Mouse (Mus musculus) C2C12 (cell line): ENCODE measurements at regions not wholly inside any gene's neighbourhood (a gene's known extent, or its start where the extent isn't known, plus 50 kb on each side); places are given as distances from the start of the nearest gene placed in this dataset.

ENCODE experiments used
- H3K27me3 ChIP-seq: one replicate; pipeline ENCODE4 v1.6.1; 2011; ENCODE audit not compliant: control insufficient read depth, insufficient read depth, insufficient read length
- H3K36me3 ChIP-seq: one replicate; pipeline ENCODE4 v1.6.1; 2011; ENCODE audit not compliant: control insufficient read depth, insufficient read depth
- H3K4me3 ChIP-seq: one replicate; pipeline ENCODE4 v1.5.1; 2011; ENCODE audit warnings: mild to moderate bottlenecking, control low read depth; ENCODE audit not compliant: poor library complexity, insufficient read depth, severe bottlenecking
- H3K79me2 ChIP-seq: one replicate; pipeline ENCODE4 v1.6.1; 2011; ENCODE audit not compliant: control insufficient read depth, insufficient read depth
- H3K79me3 ChIP-seq: one replicate; pipeline ENCODE4 v1.6.1; 2011; ENCODE audit warnings: low read depth, control low read depth
- H3ac ChIP-seq: one replicate; pipeline ENCODE3; 2011; ENCODE audit warnings: low read depth; ENCODE audit not compliant: control insufficient read depth, insufficient read length
- CEBPB ChIP-seq: IDR thresholded peaks from one replicate; pipeline ENCODE4 v1.6.1; 2011; ENCODE audit warnings: low read depth, mild to moderate bottlenecking, control low read depth, moderate library complexity
- CTCF ChIP-seq: IDR thresholded peaks from one replicate; pipeline ENCODE4 v1.5.1; 2011; ENCODE audit not compliant: control insufficient read depth, insufficient read depth, insufficient read length
- FOSL1 ChIP-seq: IDR thresholded peaks from one replicate; pipeline ENCODE4 v1.8.0; 2011; ENCODE audit warnings: mild to moderate bottlenecking, low read length; ENCODE audit not compliant: poor library complexity, insufficient read depth, severe bottlenecking
- MAX ChIP-seq: IDR thresholded peaks from one replicate; pipeline ENCODE4 v1.6.1; 2011; ENCODE audit warnings: mild to moderate bottlenecking, control low read depth
- MYOD1 ChIP-seq: IDR thresholded peaks from one replicate; pipeline ENCODE4 v1.6.1; 2011; ENCODE audit warnings: low read depth; ENCODE audit not compliant: control insufficient read depth, insufficient read length
- MYOG ChIP-seq: IDR thresholded peaks from one replicate; pipeline ENCODE4 v1.6.1; 2011; ENCODE audit not compliant: control insufficient read depth, insufficient read length; ENCODE audit errors: extremely low read depth
- USF1 ChIP-seq: IDR thresholded peaks from one replicate; pipeline ENCODE4 v1.6.1; 2011; ENCODE audit warnings: low read depth, mild to moderate bottlenecking, control low read depth, moderate library complexity

DNA sequence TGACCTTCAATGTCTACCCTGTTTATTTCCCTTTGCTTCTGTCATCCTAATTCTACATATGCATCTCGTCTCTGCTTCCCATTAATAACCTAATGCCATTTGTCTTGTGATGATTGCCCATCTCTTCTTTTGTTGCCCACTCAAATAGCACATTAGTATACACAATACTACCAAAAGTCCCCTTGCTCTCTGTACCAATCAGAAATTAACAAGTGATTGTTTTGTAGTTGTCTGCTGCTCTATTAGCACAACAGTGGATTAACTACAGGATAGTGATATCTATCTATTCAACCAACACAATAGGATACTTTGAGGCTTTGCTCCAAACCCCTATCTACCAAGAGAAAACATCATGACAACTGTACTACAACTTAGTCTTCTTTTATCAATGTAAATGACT is 70.4 kb downstream of the Etaa1 start:
- Histone ChIP-seq H3K27me3 (no peaks in the 10 kb centered on the region), H3K4me3 (no peak overlapping the region), H3K79me3 (no peaks in the 10 kb centered on the region), H3ac (no peak overlapping the region), H3K79me2 (no peaks in the 10 kb centered on the region), H3K36me3 (no peaks in the 10 kb centered on the region)
- TF ChIP-seq MAX (no peak), MYOG (no peak), CEBPB (no peak), MYOD1 (no peak), FOSL1 (no peak), USF1 (no peak), CTCF (no peak)
